27 mouse cellular contexts compared by ENCODE assay signal in genomic region chr9:58255105-58255504, GRCm38 (mm10). TPM values are rescaled to one million over a fixed set of nuclear protein-coding genes. Genes with fewer than 3 reads are reported as not detected.
DNase-seq lines count a peak whose midpoint lies in the region; ATAC-seq and TF ChIP-seq lines count a peak whose summit lies in the region.
"Had no signal": no experiment of that assay in that cellular context is flagged by ENCODE, and none has a peak within 500 bp of the region (broad histone marks: within the 10 kb centered on the region; RNA-seq: fewer than 3 reads in every experiment).

No protein-coding gene starts in this region.

- H3K27me3 ChIP-seq in hindbrain, embryonic 13.5 days = no peaks in the 10 kb centered on the region
- H3K27me3 ChIP-seq in hindbrain, postnatal 0 days (ENCODE audit: insufficient read depth, low read length) = no peaks in the 10 kb centered on the region
- H3K27me3 ChIP-seq: embryonic facial prominence, embryonic 15.5 days; limb, embryonic 12.5 days; lung, embryonic 15.5 days; neural tube, embryonic 15.5 days had no signal

- H3K36me3 ChIP-seq in hindbrain, embryonic 13.5 days = peaks cover 45% of the 10 kb centered on the region
- H3K36me3 ChIP-seq in hindbrain, postnatal 0 days (ENCODE audit: insufficient read depth, low read length) = peaks cover 20% of the 10 kb centered on the region

- no peak overlapping the region for H3K4me2 ChIP-seq in hindbrain, embryonic 13.5 days
- H3K4me2 ChIP-seq in hindbrain, postnatal 0 days (ENCODE audit: low read depth, low read length) = no peak overlapping the region
- H3K4me2 ChIP-seq: embryonic facial prominence, embryonic 15.5 days; heart, embryonic 11.5 days; limb, embryonic 12.5 days; lung, embryonic 15.5 days; neural tube, embryonic 15.5 days had no signal

- H3K4me1 ChIP-seq in hindbrain, embryonic 13.5 days (replicated peaks) = peaks cover 22% of the 10 kb centered on the region
- no peaks in the 10 kb centered on the region for H3K4me1 ChIP-seq in hindbrain, postnatal 0 days (ENCODE audit: insufficient read depth, low read length)

- 0 out of 2 replicates have a peak overlapping the region, but pooled peaks have one; percentile 35 for H3K9ac ChIP-seq in hindbrain, embryonic 13.5 days
- no peak overlapping the region for H3K9ac ChIP-seq in hindbrain, postnatal 0 days (replicated peaks; ENCODE audit: low read length)
- H3K9ac ChIP-seq: embryonic facial prominence, embryonic 15.5 days; limb, embryonic 12.5 days; liver, embryonic 14.5 days; lung, embryonic 15.5 days; neural tube, embryonic 15.5 days had no signal

- no peaks in the 10 kb centered on the region for H3K9me3 ChIP-seq in hindbrain, embryonic 13.5 days
- H3K9me3 ChIP-seq in hindbrain, postnatal 0 days (ENCODE audit: low read length) = no peaks in the 10 kb centered on the region
- H3K9me3 ChIP-seq: embryonic facial prominence, embryonic 15.5 days; hindbrain, embryonic 10.5 days; limb, embryonic 12.5 days; lung, embryonic 15.5 days; neural tube, embryonic 15.5 days had no signal

- no peak for TF ChIP-seq CTCF in hindbrain, postnatal 0 days (IDR thresholded peaks at IDR 0.05; ENCODE audit: low read depth)

- intact Hi-C loops in heart, postnatal 14 days (cut with DNase I) = no loop called here

- WGBS in hindbrain, embryonic 13.5 days = 66% methylated on average over 2 of the region's 2 CpGs
- WGBS in hindbrain, postnatal 0 days = 60% methylated on average over 2 of the region's 2 CpGs

- H3K4me3 ChIP-seq in hindbrain, embryonic 13.5 days = no peak overlapping the region
- H3K4me3 ChIP-seq in hindbrain, postnatal 0 days (ENCODE audit: low read length) = no peak overlapping the region
- H3K4me3 ChIP-seq: embryonic facial prominence, embryonic 15.5 days; hindbrain, embryonic 10.5 days; limb, embryonic 12.5 days; lung, embryonic 15.5 days; neural tube, embryonic 15.5 days had no signal

- no peak for DNase-seq in hindbrain, postnatal 0 days (ENCODE audit: low spot score)
- peak; percentile 32 for DNase-seq in thymus, postnatal 0 days (ENCODE audit: low spot score)
- no peak for DNase-seq in thymus, postnatal 14 days
- DNase-seq in ZHBTc4 (ENCODE audit: low read depth, low spot score) = peak; percentile 48
- DNase-seq in heart, postnatal 14 days = no peak
- no peak for DNase-seq in right cerebral cortex, postnatal 4 days
- DNase-seq: adrenal gland, adult 2 months; cerebellum, adult 11-12 months; embryo, embryonic 11 days; gastrocnemius, postnatal 10 days; heart, adult 11 months; kidney, postnatal 36 days; layer of hippocampus, postnatal 36 days; lung, postnatal 4 days; thymus, postnatal 4 days had no signal

- no peak overlapping the region for H3K27ac ChIP-seq in hindbrain, embryonic 13.5 days
- H3K27ac ChIP-seq in hindbrain, postnatal 0 days = no peak overlapping the region
- H3K27ac ChIP-seq: embryonic facial prominence, embryonic 15.5 days; hindbrain, embryonic 10.5 days; limb, embryonic 12.5 days; liver, embryonic 14.5 days; lung, embryonic 15.5 days; neural tube, embryonic 15.5 days had no signal

- ATAC-seq in hindbrain, embryonic 13.5 days (ENCODE audit: low FRiP score) = no peak
- no peak for ATAC-seq in hindbrain, postnatal 0 days
- ATAC-seq: forebrain, embryonic 16.5 days; intestine, postnatal 0 days; midbrain, embryonic 16.5 days had no signal

RNA-seq across cellular contexts. Expression of gene Stoml1, which starts 2.1 kb away (rescaled TPM):
- 105 and 116 TPM in 2 replicates for polyA plus RNA-seq in hindbrain, embryonic 13.5 days (2015; fragmentation: Nextera tagmentation; extraction: Ambion mirVana)
- 145 and 157 TPM in 2 replicates for total RNA-seq in hindbrain, postnatal 0 days (2014; rRNA removed)
- 136 and 141 TPM in 2 replicates for polyA plus RNA-seq in hindbrain, postnatal 0 days (2015; fragmentation: Nextera tagmentation; extraction: Ambion mirVana)
- polyA plus RNA-seq in thymus, postnatal 0 days (2015; fragmentation: Nextera tagmentation; extraction: Ambion mirVana) = 48.3 and 55.1 TPM in 2 replicates
- total RNA-seq in heart, postnatal 14 days (2021) = 10 to 100 TPM; 12.7 to 12.9 TPM

RNA-seq across cellular contexts. Expression of gene Pml, which starts 5.5 kb away (rescaled TPM):
- 4.0 and 4.7 TPM in 2 replicates for polyA plus RNA-seq in hindbrain, embryonic 13.5 days (2015; fragmentation: Nextera tagmentation; extraction: Ambion mirVana)
- total RNA-seq in hindbrain, postnatal 0 days (2014; rRNA removed) = 11.4 and 17.0 TPM in 2 replicates
- polyA plus RNA-seq in hindbrain, postnatal 0 days (2015; fragmentation: Nextera tagmentation; extraction: Ambion mirVana) = 3.2 and 4.8 TPM in 2 replicates
- 17.8 and 18.3 TPM in 2 replicates for polyA plus RNA-seq in thymus, postnatal 0 days (2015; fragmentation: Nextera tagmentation; extraction: Ambion mirVana)
- 10 to 100 TPM; 10.9 to 11.9 TPM for total RNA-seq in heart, postnatal 14 days (2021)

RNA-seq across cellular contexts. Expression of gene Islr2, which starts 51.0 kb away (rescaled TPM):
- polyA plus RNA-seq in hindbrain, embryonic 13.5 days (2015; fragmentation: Nextera tagmentation; extraction: Ambion mirVana) = 11.1 and 11.3 TPM in 2 replicates
- total RNA-seq in hindbrain, postnatal 0 days (2014; rRNA removed) = 293 and 343 TPM in 2 replicates
- polyA plus RNA-seq in hindbrain, postnatal 0 days (2015; fragmentation: Nextera tagmentation; extraction: Ambion mirVana) = 15.8 and 19.2 TPM in 2 replicates
- 0.06 TPM in 1 of 2 replicates, not detected in the other for polyA plus RNA-seq in thymus, postnatal 0 days (2015; fragmentation: Nextera tagmentation; extraction: Ambion mirVana)
- 1 to 10 TPM; 3.0 to 3.3 TPM for total RNA-seq in heart, postnatal 14 days (2021)

RNA-seq across cellular contexts. Expression of gene Islr, which starts 51.0 kb away (rescaled TPM):
- polyA plus RNA-seq in hindbrain, embryonic 13.5 days (2015; fragmentation: Nextera tagmentation; extraction: Ambion mirVana) = 40.9 and 43.7 TPM in 2 replicates
- 57.9 and 72.8 TPM in 2 replicates for total RNA-seq in hindbrain, postnatal 0 days (2014; rRNA removed)
- 29.9 and 33.5 TPM in 2 replicates for polyA plus RNA-seq in hindbrain, postnatal 0 days (2015; fragmentation: Nextera tagmentation; extraction: Ambion mirVana)
- 11.5 and 14.7 TPM in 2 replicates for polyA plus RNA-seq in thymus, postnatal 0 days (2015; fragmentation: Nextera tagmentation; extraction: Ambion mirVana)
- total RNA-seq in heart, postnatal 14 days (2021) = 10 to 100 TPM; 44.0 to 44.6 TPM
- total RNA-seq: megakaryocyte-erythroid progenitor cell, adult 5-6 weeks had no signal

RNA-seq across cellular contexts. Expression of gene Loxl1, which starts 57.9 kb away (rescaled TPM):
- 8.0 and 8.1 TPM in 2 replicates for polyA plus RNA-seq in hindbrain, embryonic 13.5 days (2015; fragmentation: Nextera tagmentation; extraction: Ambion mirVana)
- total RNA-seq in hindbrain, postnatal 0 days (2014; rRNA removed) = 11.9 and 13.8 TPM in 2 replicates
- polyA plus RNA-seq in hindbrain, postnatal 0 days (2015; fragmentation: Nextera tagmentation; extraction: Ambion mirVana) = 9.1 and 9.7 TPM in 2 replicates
- polyA plus RNA-seq in thymus, postnatal 0 days (2015; fragmentation: Nextera tagmentation; extraction: Ambion mirVana) = 4.3 and 4.7 TPM in 2 replicates
- total RNA-seq in heart, postnatal 14 days (2021) = 10 to 100 TPM; 50.5 to 53.2 TPM
- total RNA-seq: megakaryocyte-erythroid progenitor cell, adult 5-6 weeks had no signal

Comparison
In these comparisons a context has a peak if more than half of its experiments do, and no peak if none do; other contexts are left out.
1. DNase-seq: peak in thymus, postnatal 0 days (single experiment) and ZHBTc4 (single experiment); none in hindbrain, postnatal 0 days (single experiment), thymus, postnatal 14 days (single experiment), heart, postnatal 14 days (0 of 2) and right cerebral cortex, postnatal 4 days (single experiment).
2. RNA of gene Islr2, which starts 51.0 kb away (polyA plus RNA-seq): 15.8 to 19.2 TPM in hindbrain, postnatal 0 days and 11.1 to 11.3 TPM in hindbrain, embryonic 13.5 days; 0.06 TPM in thymus, postnatal 0 days; every median in the first group is over 10 times any median in the second.